Mouse (Mus musculus): Measurements from ENCODE around the gene Olfr61. TPM values are rescaled to one million over a fixed set of nuclear protein-coding genes. Genes with fewer than 3 reads are reported as not detected.

Gene Olfr61
- not detected for total RNA-seq (2023)

DNA sequence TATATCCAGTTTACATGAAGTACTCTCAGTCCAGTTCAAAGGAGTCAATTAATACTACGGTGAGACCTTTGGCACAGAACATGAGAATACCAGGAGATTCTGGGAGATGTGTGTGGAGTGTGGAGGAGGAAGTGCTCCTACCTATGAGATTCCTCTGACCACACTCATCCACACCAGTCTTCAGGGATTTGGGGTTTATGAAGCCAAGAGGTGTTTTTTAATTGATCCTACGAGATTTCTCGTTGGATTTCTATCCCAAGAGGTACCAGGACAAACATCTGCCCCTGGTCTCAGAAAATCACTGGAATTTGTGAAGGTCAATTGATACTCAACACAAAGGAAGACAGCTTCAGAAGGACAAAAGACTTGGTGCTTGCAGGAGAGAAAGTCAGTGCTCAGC is at the start of gene Olfr61:
Olfr61 (plus strand) TSS at position 301 of the 400 bp plus-strand sequence.

DNA sequence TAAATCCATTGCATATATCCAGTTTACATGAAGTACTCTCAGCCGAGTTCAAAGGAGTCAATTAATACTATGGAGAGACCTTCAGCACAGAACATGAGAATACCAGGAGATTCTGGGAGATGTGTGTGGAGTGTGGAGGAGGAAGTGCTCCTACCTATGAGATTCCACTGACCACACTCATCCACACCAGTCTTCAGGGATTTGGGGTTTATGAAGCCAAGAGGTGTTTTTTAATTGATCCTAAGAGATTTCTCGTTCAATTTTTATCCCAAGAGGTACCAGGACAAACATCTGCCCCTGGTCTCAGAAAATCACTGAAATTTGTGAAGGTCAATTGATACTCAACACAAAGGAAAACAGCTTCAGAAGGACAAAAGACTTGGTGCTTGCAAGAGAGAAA is 27.8 kb upstream of the Olfr61 start, which contains the start of gene Olfr46:
Olfr46 (plus strand) TSS at position 301 of the 400 bp plus-strand sequence.

DNA sequence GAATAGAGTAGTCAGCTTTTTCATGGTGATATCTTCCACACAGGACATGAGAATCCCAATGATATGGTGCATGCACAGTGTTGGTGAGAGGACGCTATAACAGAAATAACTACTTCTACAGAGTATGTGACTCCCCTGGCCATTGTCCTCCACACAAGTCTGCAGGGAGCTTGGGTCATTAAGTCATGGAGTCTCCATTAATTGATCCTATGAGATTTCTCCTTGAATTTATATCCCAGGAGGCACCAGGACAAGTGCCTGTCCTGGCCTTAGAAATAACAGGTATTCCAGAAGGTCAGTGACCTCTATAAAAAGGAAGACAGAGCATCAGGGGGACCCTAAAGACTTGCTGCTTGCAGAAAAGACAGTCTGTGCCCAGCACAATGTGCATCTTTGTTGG is 17.4 kb downstream of the Olfr61 start, which contains the start of gene Olfr53:
Olfr53 (plus strand) TSS at position 301 of the 400 bp plus-strand sequence.

DNA sequence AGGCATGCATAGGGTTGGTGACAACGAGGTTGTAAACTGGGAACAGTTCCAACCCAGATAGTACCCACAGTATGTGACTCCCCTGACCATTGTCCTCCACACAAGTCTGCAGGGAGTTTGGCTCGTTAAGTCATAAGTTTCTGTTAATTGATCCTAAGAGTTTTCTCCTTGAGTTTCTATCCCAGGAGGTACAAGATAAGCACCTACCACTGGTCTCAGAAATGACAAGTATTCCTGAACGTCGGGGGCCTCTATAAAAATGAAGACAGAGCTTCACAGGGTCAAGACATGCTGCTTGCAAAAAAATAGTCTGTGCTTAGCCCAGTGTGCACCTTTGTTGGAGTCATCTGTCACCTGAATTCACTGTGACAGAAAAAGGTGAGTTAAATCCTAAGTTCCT is 30.9 kb downstream of the Olfr61 start, which contains the start of gene Olfr539:
Olfr539 (plus strand) TSS at position 301 of the 400 bp plus-strand sequence.

DNA sequence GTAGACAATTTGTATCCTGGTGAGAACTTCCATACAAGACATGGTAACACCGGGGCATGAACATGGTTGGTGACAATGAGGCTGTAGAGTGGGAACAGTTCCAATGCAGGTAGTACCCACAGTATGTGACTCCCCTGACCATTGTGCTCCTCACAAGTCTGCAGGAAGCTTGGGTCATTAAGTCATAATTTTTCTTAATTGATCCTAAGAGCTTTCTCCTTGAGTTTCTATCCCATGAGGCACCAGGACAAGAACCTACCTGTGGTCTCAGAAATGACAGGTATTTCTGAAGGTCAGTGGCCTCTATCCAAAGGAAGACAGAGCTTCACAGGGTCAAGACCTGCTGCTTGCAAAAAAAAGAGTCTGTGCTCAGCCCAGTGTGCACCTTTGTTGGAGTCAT is 52.9 kb downstream of the Olfr61 start, which contains the start of gene Olfr45:
Olfr45 (plus strand) TSS at position 301 of the 400 bp plus-strand sequence.

Other genes with a start within 250 kb of the Olfr61 start
- gene Olfr531, start 226.1 kb upstream of the Olfr61 start, total RNA-seq (2023) = not detected
- gene Olfr532, start 207.3 kb upstream of the Olfr61 start, total RNA-seq (2023) = not detected
- gene Olfr533, start 165.6 kb upstream of the Olfr61 start, total RNA-seq (2023) = not detected
- not detected for gene Olfr535, start 144.8 kb upstream of the Olfr61 start, total RNA-seq (2023)
- not detected for gene Olfr536, start 121.6 kb upstream of the Olfr61 start, total RNA-seq (2023)
- not detected for gene Olfr538, start 61.1 kb upstream of the Olfr61 start, total RNA-seq (2023)
- not detected for gene Olfr46, start 27.7 kb upstream of the Olfr61 start, total RNA-seq (2023)
- not detected for gene Olfr53, start 17.5 kb downstream of the Olfr61 start, total RNA-seq (2023)
- not detected for gene Olfr539, start 31.0 kb downstream of the Olfr61 start, total RNA-seq (2023)
- gene Olfr45, start 53.0 kb downstream of the Olfr61 start, total RNA-seq (2023) = not detected
- not detected for gene Olfr541, start 68.3 kb downstream of the Olfr61 start, total RNA-seq (2023)
- not detected for gene Cyp2e1, start 134.8 kb downstream of the Olfr61 start, total RNA-seq (2023)
- not detected for gene Syce1, start 158.9 kb downstream of the Olfr61 start, total RNA-seq (2023)
- gene Zfp941, start 193.2 kb downstream of the Olfr61 start, total RNA-seq (2023) = not detected
- not detected for gene Urah, start 206.0 kb downstream of the Olfr61 start, total RNA-seq (2023)
- not detected for gene Scgb1c1, start 216.6 kb downstream of the Olfr61 start, total RNA-seq (2023)
- gene Odf3, start 218.8 kb downstream of the Olfr61 start, total RNA-seq (2023) = not detected
- gene Gm45785, start 227.4 kb downstream of the Olfr61 start, total RNA-seq (2023) = not detected
- gene Ric8a, start 228.0 kb downstream of the Olfr61 start, total RNA-seq (2023) = 108 TPM
- gene Bet1l, start 228.6 kb downstream of the Olfr61 start, total RNA-seq (2023) = 31.9 TPM